Mouse (Mus musculus): Measurements from ENCODE around the gene Ddx41.

- TF ChIP-seq POLR2A (IDR thresholded peaks at IDR 0.05; ENCODE audit: low read depth, low read length) (no peak), CTCF (IDR thresholded peaks at IDR 0.05; ENCODE audit: extremely low read depth, insufficient read length, insufficient replicate concordance, low read depth, low read length) (no peak)
Measured at GRCm38 (mm10) chr13:55543447-55543846, 7.0 kb upstream of the Ddx41 start.
